Mouse (Mus musculus): ENCODE results near the gene Tekt1.

GRCm38 (mm10) chr11:72406079-72406675 lies 43.9 kb upstream of the Tekt1 start:
- TF ChIP-seq CTCF (IDR thresholded peaks at IDR 0.05; ENCODE audit: low read depth) (no peak), EP300 (IDR thresholded peaks at IDR 0.05; ENCODE audit: low read depth) (no peak)

Data from liver, embryonic 14.5 days (tissue).